Mouse (Mus musculus) mouse trophoblast stem cell (cell line): ENCODE measurements around the gene Hoxb7.

Source experiments
- in situ Hi-C, 2 experiments: fragments of 300-500 bp; cut with MseI, MboI; formaldehyde crosslinking; loops; 2 replicates in 1 of 2; 3 replicates in 1 of 2; pipeline ENCODE4 v1.15.1; 2025

Hoxb7 gene

DNA sequence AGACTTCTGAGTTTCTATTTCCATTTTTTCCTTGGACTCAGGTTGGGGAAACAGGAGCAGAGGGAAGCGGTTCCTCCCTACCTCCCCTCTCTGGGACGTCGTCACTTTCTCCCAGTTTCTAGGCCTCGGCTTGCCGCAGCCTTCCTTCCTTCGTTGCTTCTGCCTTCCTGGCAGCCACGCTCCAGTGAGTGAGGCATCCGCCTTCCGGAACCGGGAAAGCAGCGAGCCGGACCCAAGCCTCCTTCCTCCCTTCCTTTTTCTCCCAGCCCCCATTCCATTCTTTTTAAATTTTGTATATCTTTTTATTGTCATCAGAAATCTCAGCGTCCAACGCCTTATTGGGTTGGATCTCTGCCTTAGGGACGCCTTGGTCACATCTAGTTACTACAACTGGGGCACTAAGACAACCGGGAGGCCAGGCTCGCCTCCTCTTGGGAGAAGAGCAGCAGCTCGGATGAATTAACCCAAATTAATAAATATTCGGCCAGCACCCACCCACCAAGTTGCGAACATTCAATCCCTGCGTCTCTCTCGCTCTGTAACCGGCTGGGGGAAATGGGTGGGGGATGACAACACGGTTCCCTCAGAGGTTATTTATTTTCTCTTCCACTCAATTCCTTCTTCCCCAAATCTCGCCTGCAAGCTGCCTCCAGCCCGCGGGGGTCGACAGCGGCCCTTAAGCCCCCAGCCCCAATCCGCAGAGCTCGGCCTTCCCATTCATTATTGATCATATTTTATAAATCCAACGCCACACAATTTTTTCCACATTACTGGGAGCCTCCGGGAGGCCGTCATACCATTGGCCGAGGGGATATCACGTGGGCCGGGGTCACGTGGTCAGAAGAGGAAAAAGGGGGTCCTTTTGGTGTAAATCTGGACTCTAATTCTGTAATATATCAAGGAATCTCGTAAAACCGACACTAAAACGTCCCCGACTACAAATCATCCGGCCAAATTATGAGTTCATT lies at the start of gene Hoxb7:
Hoxb7 (plus strand) TSS at position 853 of the 968 bp plus-strand sequence.
- in situ Hi-C loops = no loop called here

GRCm38 (mm10) chr11:96240211-96240610 lies 46.2 kb upstream of the Hoxb7 start:
- in situ Hi-C loops = no loop called here

DNA sequence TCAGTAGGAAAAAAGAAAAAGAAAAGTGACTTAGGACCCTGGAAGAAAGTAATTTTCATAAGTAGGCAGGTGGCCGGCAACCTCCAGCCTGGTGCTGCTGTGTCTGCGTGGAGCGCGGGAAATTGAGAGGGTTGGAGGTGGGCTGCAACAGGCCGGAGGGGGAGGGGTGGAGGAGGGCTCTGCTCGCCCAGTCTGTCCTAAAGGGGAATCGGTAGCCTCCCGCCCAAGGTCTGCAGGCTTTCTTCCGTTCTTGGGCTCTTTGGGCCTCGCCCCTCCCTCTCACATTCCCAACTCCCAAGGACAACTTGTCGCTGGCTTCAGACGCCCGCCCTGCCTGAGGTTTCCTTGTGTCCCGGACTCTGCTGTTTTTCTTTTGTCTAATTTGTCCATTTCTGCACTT lies 35.5 kb upstream of the Hoxb7 start:
- in situ Hi-C loops = no loop called here

DNA sequence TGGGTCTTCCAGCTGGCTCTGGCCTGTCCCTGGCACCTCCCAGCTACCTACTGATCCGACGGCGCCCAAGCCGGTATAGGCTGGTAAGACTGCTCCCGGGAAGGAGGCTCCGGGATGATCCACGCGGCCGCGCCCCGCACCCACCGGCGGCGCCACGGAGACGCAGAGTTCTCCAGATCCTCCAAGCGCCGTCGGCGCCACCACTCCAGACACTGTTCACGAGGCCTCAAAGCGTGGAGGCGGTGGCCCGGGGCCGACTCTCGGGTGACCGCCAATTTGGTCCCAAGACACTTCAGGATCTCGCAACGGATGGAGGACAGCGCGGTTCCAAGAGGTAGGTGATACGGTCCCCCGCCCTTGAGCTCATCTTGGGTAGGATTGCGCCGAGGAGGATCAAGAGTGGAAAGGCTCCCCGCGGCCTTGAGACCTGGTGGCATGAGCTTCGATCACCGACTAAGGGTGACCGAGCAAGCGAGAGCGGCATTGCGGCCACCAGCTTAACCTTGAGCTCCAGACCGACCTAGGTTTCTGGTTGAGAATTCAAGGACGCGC lies 34.9 kb upstream of the Hoxb7 start:
- in situ Hi-C loops = no loop called here

DNA sequence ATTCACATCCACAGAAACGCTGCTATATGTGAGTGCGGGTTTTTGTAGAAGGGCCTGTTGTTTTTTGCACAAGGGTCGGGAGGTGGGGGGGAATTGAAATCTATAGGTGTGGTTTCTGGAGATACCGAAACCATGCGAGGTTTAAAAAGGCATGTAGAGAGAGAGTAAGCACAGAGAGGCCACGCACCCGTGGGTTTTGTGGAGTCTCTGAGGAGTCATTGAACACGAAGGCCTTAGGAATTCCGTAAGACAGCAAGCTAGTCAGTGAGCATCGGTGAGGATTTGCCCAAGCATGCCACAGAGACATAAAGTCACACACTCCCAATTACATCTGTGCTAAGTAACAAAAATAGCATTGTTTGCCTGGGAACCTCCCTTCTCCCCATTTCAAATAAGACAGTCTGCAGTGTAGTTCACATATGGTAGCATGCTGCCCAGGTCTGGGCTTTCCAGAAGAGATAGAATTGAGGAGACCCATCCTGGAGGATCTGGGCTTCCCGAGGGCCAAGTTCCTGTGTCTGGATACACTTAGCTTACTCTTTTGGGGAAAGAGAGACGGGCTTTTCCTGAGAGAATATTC lies 33.8 kb upstream of the Hoxb7 start:
- in situ Hi-C loops = no loop called here

GRCm38 (mm10) chr11:96254221-96254620 lies 32.2 kb upstream of the Hoxb7 start:
- in situ Hi-C loops = no loop called here

DNA sequence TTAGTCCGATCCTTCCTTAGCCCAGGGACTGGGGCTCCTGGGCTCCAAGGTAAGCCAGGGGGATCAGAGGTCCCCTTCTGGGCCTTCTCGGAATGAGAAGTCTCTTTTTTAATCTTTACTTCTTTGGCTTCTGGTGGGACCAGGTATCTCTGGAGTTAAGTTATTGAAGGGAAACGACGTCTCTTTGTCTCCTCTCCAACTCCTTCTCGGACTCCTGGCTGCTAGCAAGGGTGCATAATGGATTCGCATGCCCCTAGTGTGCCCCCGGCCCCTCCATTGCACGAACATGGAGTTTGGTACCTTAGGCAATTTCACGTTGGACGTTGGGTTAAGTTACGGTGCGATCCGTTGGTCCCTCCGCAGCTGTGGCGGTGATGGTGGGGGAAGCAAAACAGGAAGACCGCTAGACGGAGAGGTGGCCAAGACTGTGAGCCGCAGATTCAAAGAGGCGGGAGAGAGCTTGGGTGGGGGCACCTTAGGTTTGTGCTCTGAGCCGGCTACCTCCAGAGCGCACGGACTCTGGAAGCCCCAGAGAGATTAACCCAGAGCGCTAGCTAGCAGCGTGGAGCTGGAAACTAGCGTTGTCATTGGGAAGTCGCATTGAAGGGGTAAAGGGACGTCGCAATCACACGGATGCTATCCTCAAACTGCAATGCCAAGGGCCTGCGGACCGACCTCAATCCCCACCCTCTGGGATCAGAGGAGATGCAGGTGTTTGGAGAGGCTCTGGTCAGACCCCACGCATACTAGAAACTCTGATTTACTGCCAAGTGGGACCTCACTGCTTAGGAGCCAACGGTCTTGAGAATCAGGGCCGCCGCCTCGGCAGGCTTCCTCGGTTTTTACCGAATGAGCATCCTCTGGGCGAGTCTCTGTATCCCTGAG lies 31.1 kb upstream of the Hoxb7 start:
- in situ Hi-C loops = no loop called here

DNA sequence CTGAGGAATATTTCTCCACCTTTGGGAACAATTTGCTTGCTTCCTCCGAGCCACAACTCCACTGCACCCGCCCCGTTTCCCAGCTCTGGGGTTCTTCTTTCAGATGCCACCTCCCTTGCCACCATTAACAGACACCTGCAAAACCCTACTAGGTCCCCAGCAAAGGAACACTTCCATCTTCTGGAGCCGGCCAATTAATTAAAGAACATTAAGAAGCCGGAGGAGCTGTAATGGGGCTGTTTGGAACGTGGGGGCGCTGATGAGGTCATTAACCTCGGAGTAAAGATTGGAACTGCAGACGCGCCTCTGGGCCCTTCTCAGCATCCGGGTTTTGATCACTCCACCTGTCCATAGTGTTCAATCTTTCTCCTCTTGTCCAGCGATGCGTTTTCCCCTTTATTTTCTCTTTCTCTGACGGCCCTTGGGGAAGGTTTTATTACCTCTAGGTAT lies 30.4 kb upstream of the Hoxb7 start:
- in situ Hi-C loops = no loop called here

DNA sequence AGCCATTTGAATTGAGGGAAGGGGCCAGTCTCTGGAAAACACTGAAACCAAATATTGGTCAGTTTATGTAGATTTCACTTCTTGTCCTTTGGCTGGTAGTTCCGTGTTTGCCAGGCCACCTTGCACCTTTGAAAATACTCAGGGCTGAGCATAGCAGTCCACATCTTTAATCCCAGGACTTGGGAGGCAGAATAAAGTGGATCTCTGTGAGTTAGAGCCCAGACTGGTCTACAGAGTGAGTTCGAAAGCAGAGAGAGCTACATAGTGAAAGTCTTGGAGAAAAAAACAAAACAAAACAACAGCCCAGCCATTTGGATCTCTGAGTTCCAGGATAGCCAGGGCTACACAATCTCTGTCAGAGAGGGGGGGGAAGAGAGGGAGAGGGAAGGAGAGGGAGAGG lies 29.3 kb upstream of the Hoxb7 start:
- in situ Hi-C loops = no loop called here

GRCm38 (mm10) chr11:96259038-96259437 lies 27.4 kb upstream of the Hoxb7 start:
- in situ Hi-C loops = no loop called here

DNA sequence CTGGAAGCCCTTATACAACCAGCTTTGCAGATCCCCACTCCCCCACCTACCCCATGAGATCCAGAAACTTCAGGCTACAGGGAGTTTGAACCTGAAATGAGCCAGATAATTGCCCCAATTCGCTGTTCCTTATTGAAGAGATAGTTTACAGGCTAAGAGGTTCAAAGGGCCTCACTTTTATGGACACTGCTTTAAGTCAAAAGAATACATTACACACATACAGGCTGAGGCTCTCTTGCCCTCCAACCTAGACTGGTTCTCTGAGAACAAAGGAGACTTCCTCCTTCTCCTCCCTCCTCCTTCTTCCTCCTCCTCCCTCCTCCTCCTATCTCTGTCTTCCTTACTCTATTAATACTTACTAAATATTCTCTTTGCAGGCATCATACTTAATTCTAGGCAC lies 26.9 kb upstream of the Hoxb7 start:
- in situ Hi-C loops = no loop called here

- in situ Hi-C loops = no loop called here
Measured at GRCm38 (mm10) chr11:96260310-96260970, 26.0 kb upstream of the Hoxb7 start.

DNA sequence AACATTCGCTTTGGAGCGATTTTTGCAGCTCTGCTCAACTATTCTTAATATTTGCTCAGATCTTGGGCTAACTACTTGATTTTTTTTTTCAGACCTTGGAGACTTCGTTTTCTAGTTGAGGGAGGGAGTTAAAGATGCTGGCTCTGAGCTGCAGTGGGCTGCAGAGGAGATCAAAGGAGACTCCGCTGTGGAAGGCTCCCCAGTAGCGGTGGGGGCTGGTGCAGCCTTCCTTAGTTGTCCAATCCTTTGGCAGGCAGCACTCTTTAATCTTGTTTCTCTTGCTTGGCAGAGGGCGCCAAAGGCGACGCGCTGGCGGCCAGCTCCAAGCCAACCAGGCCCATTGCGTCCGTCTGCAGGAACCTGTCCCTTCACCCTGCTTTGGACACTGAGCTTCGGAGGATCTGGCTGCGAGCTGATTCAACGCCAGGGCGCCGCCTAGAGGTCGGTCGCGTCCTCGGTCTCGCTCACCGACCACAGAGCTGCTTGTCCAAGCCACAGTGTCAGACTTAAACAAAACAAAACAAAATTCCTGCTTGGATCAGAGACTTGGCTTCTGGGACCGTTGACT lies 25.0 kb upstream of the Hoxb7 start:
- in situ Hi-C loops = no loop called here

DNA sequence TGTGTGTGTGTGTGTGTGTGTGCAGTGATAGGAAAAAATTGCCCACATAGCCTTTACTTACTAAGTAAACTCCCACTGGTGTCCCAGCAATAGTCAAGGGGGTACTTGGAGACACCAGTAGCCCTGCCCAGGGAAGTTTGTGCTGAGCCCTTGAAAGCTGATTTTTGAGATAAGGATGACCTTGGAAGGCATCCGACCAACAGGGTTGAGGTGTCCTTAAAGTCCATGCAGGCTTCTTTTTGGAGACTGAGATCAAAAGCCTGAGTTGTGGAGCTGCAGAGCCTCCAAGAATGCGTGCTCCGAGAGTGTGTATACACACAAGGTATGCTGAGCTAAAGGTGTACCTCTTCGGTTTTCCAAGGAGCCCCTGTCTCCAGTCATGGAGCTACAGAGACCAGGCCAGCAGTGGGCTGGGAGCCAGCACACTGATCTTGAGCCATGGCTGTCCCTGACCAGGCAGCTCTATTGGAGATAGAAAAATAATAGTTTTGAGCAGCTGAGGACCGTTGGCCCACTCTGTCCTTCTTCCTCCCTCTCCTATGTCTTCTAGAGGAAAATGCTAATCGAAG lies 24.1 kb upstream of the Hoxb7 start:
- in situ Hi-C loops = no loop called here

GRCm38 (mm10) chr11:96263636-96264389 lies 22.6 kb upstream of the Hoxb7 start:
- in situ Hi-C loops = no loop called here

DNA sequence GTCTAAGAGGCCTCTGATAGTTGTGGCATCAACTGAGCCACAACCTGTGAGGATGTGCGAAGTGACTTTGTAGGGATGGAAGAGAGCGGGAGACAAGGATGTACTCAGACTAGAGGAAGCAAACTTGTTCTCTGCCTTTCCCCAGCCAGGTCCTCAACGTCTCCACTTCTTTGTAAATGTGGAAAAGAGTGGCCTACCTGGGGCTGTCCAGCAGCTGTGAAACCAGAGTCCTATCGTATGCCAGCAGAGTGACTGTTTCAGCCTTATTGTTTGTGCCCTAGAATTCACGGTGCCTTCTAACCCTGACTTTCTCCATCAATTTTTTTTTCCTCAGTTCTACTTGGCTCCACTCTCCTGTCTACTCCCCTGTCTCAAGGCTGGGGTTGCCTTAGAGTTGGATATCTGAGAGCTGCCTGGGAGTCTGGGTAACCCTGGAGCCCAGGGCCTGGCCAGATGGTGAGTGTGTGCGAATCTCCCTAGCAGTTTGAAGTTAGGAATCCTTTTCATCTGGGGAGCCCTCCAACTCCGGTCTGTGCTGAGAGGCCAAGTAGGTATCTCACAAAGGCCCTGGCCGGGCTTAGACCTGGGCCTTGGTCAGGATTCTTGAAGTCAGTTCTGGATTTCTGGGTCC lies 21.9 kb upstream of the Hoxb7 start:
- in situ Hi-C loops = no loop called here

DNA sequence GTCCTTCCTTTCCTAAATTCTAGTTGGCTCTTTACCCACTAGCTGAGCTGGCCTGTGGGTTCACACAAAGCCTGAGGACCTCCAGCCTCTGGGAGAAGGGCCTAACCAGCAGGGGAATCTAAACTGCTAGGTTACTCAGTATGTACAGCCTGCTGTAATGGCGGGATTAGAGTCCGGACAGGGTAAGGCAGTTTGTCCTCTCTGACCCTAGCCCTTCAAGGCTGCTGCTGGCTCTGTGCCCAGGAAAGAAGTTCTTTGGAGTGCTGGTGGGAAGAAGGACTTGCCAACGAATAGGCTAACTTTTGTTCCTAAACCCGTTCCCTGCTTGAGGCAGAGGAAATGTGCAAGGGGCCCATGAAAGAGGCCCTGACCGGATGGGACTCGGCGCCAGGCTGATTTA lies 20.5 kb upstream of the Hoxb7 start:
- in situ Hi-C loops = no loop called here

GRCm38 (mm10) chr11:96267021-96267920 lies 19.2 kb upstream of the Hoxb7 start:
- in situ Hi-C loops = no loop called here
